In genomic region chr7:130381387-130381951, GRCm38 (mm10) we compare ENCODE assay signal across 9 mouse cellular contexts.
DNase-seq lines count a peak whose midpoint lies in the region; ATAC-seq and TF ChIP-seq lines count a peak whose summit lies in the region.
"Had no signal": no experiment of that assay in that cellular context is flagged by ENCODE, and none has a peak within 500 bp of the region (broad histone marks: within the 10 kb centered on the region; RNA-seq: fewer than 3 reads in every experiment).

No protein-coding gene starts in this region.

- H3K4me1 ChIP-seq in hindbrain, embryonic 14.5 days (replicated peaks; ENCODE audit: control insufficient read depth, insufficient read depth, low read length), result peaks cover 9% of the 10 kb centered on the region; the same call in 1 of the 2 replicates
- H3K4me1 ChIP-seq in thymus, adult 2 months (replicated peaks; ENCODE audit: control insufficient read depth, insufficient read depth, low read length), result no peaks in the 10 kb centered on the region

- no peak overlapping the region for H3K4me3 ChIP-seq in hindbrain, embryonic 14.5 days (replicated peaks; ENCODE audit: low read length)
- H3K4me3 ChIP-seq in thymus, adult 2 months (ENCODE audit: control insufficient read depth, insufficient read depth, low read length), result no peak overlapping the region
- H3K4me3 ChIP-seq: embryonic facial prominence, embryonic 12.5 days had no signal

- 44% methylated on average over 8 of the region's 8 CpGs for WGBS in hindbrain, embryonic 14.5 days
- WGBS in thymus, adult 2 months, result 94% methylated on average over 8 of the region's 8 CpGs

- ATAC-seq in frontal cortex, adult (ENCODE audit: low TSS enrichment), result peak; percentile 75
- peak; percentile 53; the same call in 1 of the 2 replicates for ATAC-seq in hindbrain, embryonic 14.5 days (ENCODE audit: low FRiP score)
- ATAC-seq in activated CD4-positive, CD25-positive, alpha-beta regulatory T cell, adult 4 months, result no peak

- intact Hi-C loops in left cerebral cortex, postnatal 4 days (cut with DNase I), result loop anchor here (10.0 kb wide), 1 partner anchor 727 kb away; no protein-coding TSS in a partner anchor

- no peak for DNase-seq in frontal cortex, postnatal 25 days (ENCODE audit: low spot score in 2 of 2)
- peak; percentile 91 for DNase-seq in brain, embryonic 14.5 days (ENCODE audit: low read depth)
- no peak for DNase-seq in hindbrain, embryonic 14.5 days (ENCODE audit: low spot score)
- DNase-seq in left cerebral cortex, postnatal 4 days, result peak; percentile 27
- DNase-seq in kidney, adult 18-20 months, result no peak
- DNase-seq in thymus, adult 2 months, result no peak

- H3K9me3 ChIP-seq in hindbrain, embryonic 14.5 days (ENCODE audit: control insufficient read depth, low read length), result no peaks in the 10 kb centered on the region

- peak overlapping the region; percentile 68 for H3K27ac ChIP-seq in hindbrain, embryonic 14.5 days
- no peak overlapping the region for H3K27ac ChIP-seq in thymus, adult 2 months (ENCODE audit: control insufficient read depth, insufficient read depth, low read length)
- H3K27ac ChIP-seq: embryonic facial prominence, embryonic 12.5 days had no signal

- TF ChIP-seq POLR2A in brain, embryonic 14.5 days (IDR thresholded peaks at IDR 0.05; ENCODE audit: borderline replicate concordance, extremely low read depth, insufficient read depth, insufficient read length, poor library complexity, severe bottlenecking), result no peak
- no peak for TF ChIP-seq POLR2A in thymus, adult 2 months (IDR thresholded peaks at IDR 0.05; ENCODE audit: control insufficient read depth, extremely low read depth, insufficient read depth, low read length, poor library complexity)

- H3K27me3 ChIP-seq in hindbrain, embryonic 14.5 days (ENCODE audit: control insufficient read depth, insufficient read depth, low read length), result peaks cover 4% of the 10 kb centered on the region; the same call in 1 of the 2 replicates
- no peaks in the 10 kb centered on the region for H3K27me3 ChIP-seq in thymus, adult 2 months (ENCODE audit: control insufficient read depth, insufficient read depth, low read length)
- H3K27me3 ChIP-seq: embryonic facial prominence, embryonic 12.5 days had no signal

- no peaks in the 10 kb centered on the region for H3K36me3 ChIP-seq in hindbrain, embryonic 14.5 days (replicated peaks; ENCODE audit: control insufficient read depth, insufficient read depth)
- no peaks in the 10 kb centered on the region for H3K36me3 ChIP-seq in thymus, adult 2 months (ENCODE audit: control insufficient read depth, insufficient read depth, low read length)
- H3K36me3 ChIP-seq: embryonic facial prominence, embryonic 12.5 days had no signal

- no peak overlapping the region for H3K9ac ChIP-seq in hindbrain, embryonic 14.5 days
- H3K9ac ChIP-seq: embryonic facial prominence, embryonic 12.5 days had no signal

- no peak overlapping the region for H3K4me2 ChIP-seq in hindbrain, embryonic 14.5 days (replicated peaks)
- H3K4me2 ChIP-seq: embryonic facial prominence, embryonic 12.5 days had no signal

- TF ChIP-seq CTCF in brain, embryonic 14.5 days (IDR thresholded peaks at IDR 0.05; ENCODE audit: borderline replicate concordance, extremely low read depth, insufficient read depth, insufficient read length), result no peak
- TF ChIP-seq CTCF in thymus, adult 2 months (IDR thresholded peaks at IDR 0.05; ENCODE audit: borderline replicate concordance, control insufficient read depth, extremely low read depth, insufficient read depth, low read length, poor library complexity), result no peak

Comparison
In these comparisons a context has a peak if more than half of its experiments do, and no peak if none do; other contexts are left out.
1. DNase-seq: peak in brain, embryonic 14.5 days (single experiment) and left cerebral cortex, postnatal 4 days (single experiment); none in frontal cortex, postnatal 25 days (0 of 2), hindbrain, embryonic 14.5 days (single experiment), kidney, adult 18-20 months (single experiment) and thymus, adult 2 months (single experiment).